Mouse (Mus musculus) intestine, embryonic 16.5 days (tissue): ENCODE measurements at regions not wholly inside any gene's neighbourhood (a gene's known extent, or its start where the extent isn't known, plus 50 kb on each side); places are given as distances from the start of the nearest gene placed in this dataset.
"Not testable (repeated sequence)": the region's sequence is repeated elsewhere in the genome, so short reads cannot be mapped to it uniquely, and the experiment has no call there.

ENCODE experiments used
- ATAC-seq: fragments of 200-750 bp; cut with Nextera tagmentation; 2 replicates; pipeline ENCODE4 v1.8.0; 2017; ENCODE audit warnings: moderate TSS enrichment, moderate library complexity
- H3K27ac ChIP-seq: fragments of 300-500 bp; sonication (generic); 2 replicates; pipeline ENCODE4 v1.5.1; 2014; ENCODE audit warnings: mild to moderate bottlenecking, low read length
- H3K27me3 ChIP-seq: fragments of 300-500 bp; sonication (generic); replicated peaks from 2 replicates; pipeline ENCODE4 v1.6.1; 2014; ENCODE audit warnings: low read length, control low read depth, mixed read lengths; ENCODE audit not compliant: control insufficient read depth, insufficient read depth
- H3K36me3 ChIP-seq: fragments of 300-500 bp; sonication (generic); 2 replicates; pipeline ENCODE4 v1.6.1; 2014; ENCODE audit warnings: low read length, control low read depth; ENCODE audit not compliant: control insufficient read depth, insufficient read depth
- H3K4me1 ChIP-seq: fragments of 300-500 bp; sonication (generic); 2 replicates; pipeline ENCODE4 v1.6.1; 2014; ENCODE audit warnings: low read length, control low read depth, mixed read lengths; ENCODE audit not compliant: control insufficient read depth, insufficient read depth
- H3K4me2 ChIP-seq: fragments of 300-500 bp; sonication (generic); 2 replicates; pipeline ENCODE4 v1.6.1; 2014; ENCODE audit warnings: low read depth, low read length, control low read depth
- H3K4me3 ChIP-seq: fragments of 300-500 bp; sonication (generic); 2 replicates; pipeline ENCODE4 v1.5.1; 2014; ENCODE audit warnings: mild to moderate bottlenecking, low read length
- H3K9ac ChIP-seq: fragments of 300-500 bp; sonication (generic); 2 replicates; pipeline ENCODE4 v1.6.1; 2014; ENCODE audit warnings: low read depth, low read length
- H3K9me3 ChIP-seq: fragments of 300-500 bp; sonication (generic); 2 replicates; pipeline ENCODE4 v1.6.1; 2016; ENCODE audit warnings: low read length, control low read depth; ENCODE audit not compliant: control insufficient read depth
- WGBS: fragments of 180-500 bp; shearing (Covaris S2); extraction: QIAGEN DNeasy Blood & Tissue Kit; methylation state at CpG from one replicate; pipeline ENCODE4 v1.1.7; 2014; 5-methylcytosine and 5-hydroxymethylcytosine counted together

- no peak for ATAC-seq
- Histone ChIP-seq H3K9ac (no peak overlapping the region), H3K4me2 (no peak overlapping the region), H3K36me3 (no peaks in the 10 kb centered on the region), H3K27ac (no peak overlapping the region), H3K4me3 (no peak overlapping the region), H3K9me3 (no peaks in the 10 kb centered on the region), H3K4me1 (no peaks in the 10 kb centered on the region), H3K27me3 (no peaks in the 10 kb centered on the region)
- WGBS: 78% methylated on average over 2 of the region's 2 CpGs
Measured at GRCm38 (mm10) chr10:111642683-111643082, 136.6 kb downstream of the Phlda1 start.

GRCm38 (mm10) chr10:111653773-111654172 is 147.7 kb downstream of the Phlda1 start:
- not testable (repeated sequence) for ATAC-seq, H3K9me3 ChIP-seq, H3K27me3 ChIP-seq, H3K36me3 ChIP-seq, H3K9ac ChIP-seq, H3K4me3 ChIP-seq, H3K27ac ChIP-seq, H3K4me1 ChIP-seq, H3K4me2 ChIP-seq
- WGBS: 55% methylated on average over 1 of the region's 2 CpGs

- Histone ChIP-seq H3K27me3 (no peaks in the 10 kb centered on the region), H3K4me2 (no peak overlapping the region), H3K36me3 (no peaks in the 10 kb centered on the region), H3K9me3 (0 out of 2 replicates have a peak, but pooled peaks cover 3% of the 10 kb centered on the region), H3K9ac (no peak overlapping the region), H3K4me3 (no peak overlapping the region), H3K4me1 (no peaks in the 10 kb centered on the region), H3K27ac (no peak overlapping the region)
- no peak for ATAC-seq
- WGBS: 80% methylated on average over 22 of the region's 22 CpGs
Measured at GRCm38 (mm10) chr10:111654364-111655226, 148.5 kb downstream of the Phlda1 start.

- no peak overlapping the region for H3K9ac ChIP-seq
- H3K4me3 ChIP-seq: no peak overlapping the region
- no peaks in the 10 kb centered on the region for H3K9me3 ChIP-seq
- no peaks in the 10 kb centered on the region for H3K36me3 ChIP-seq
- H3K27ac ChIP-seq: no peak overlapping the region
- ATAC-seq: no peak
- WGBS: 56% methylated on average over 9 of the region's 9 CpGs
- no peaks in the 10 kb centered on the region for H3K27me3 ChIP-seq
- no peaks in the 10 kb centered on the region for H3K4me1 ChIP-seq
- no peak overlapping the region for H3K4me2 ChIP-seq
Measured at GRCm38 (mm10) chr10:111658828-111659227, 152.7 kb downstream of the Phlda1 start.

- Histone ChIP-seq H3K9me3 (no peaks in the 10 kb centered on the region), H3K36me3 (no peaks in the 10 kb centered on the region), H3K27ac (no peak overlapping the region), H3K4me2 (no peak overlapping the region), H3K27me3 (no peaks in the 10 kb centered on the region), H3K9ac (no peak overlapping the region), H3K4me1 (no peaks in the 10 kb centered on the region), H3K4me3 (no peak overlapping the region)
- 82% methylated on average over 1 of the region's 1 CpGs for WGBS
- no peak for ATAC-seq
Measured at GRCm38 (mm10) chr10:111662665-111663064, 156.6 kb downstream of the Phlda1 start.

GRCm38 (mm10) chr10:111665834-111666233 is 159.7 kb downstream of the Phlda1 start:
- no peak for ATAC-seq
- no peak overlapping the region for H3K9ac ChIP-seq
- H3K9me3 ChIP-seq: no peaks in the 10 kb centered on the region
- no peak overlapping the region for H3K27ac ChIP-seq
- no peak overlapping the region for H3K4me3 ChIP-seq
- H3K27me3 ChIP-seq: no peaks in the 10 kb centered on the region
- H3K4me2 ChIP-seq: no peak overlapping the region
- H3K4me1 ChIP-seq: peaks cover 3% of the 10 kb centered on the region; the same call in 1 of the 2 replicates
- WGBS: 75% methylated on average over 14 of the region's 14 CpGs
- H3K36me3 ChIP-seq: no peaks in the 10 kb centered on the region

GRCm38 (mm10) chr10:111666963-111667362 is 160.9 kb downstream of the Phlda1 start:
- H3K9me3 ChIP-seq: no peaks in the 10 kb centered on the region

GRCm38 (mm10) chr10:111668639-111669038 is 162.6 kb downstream of the Phlda1 start:
- Histone ChIP-seq H3K27ac (no peak overlapping the region), H3K36me3 (no peaks in the 10 kb centered on the region), H3K4me2 (no peak overlapping the region), H3K4me1 (peaks cover 21% of the 10 kb centered on the region), H3K4me3 (no peak overlapping the region), H3K27me3 (no peaks in the 10 kb centered on the region), H3K9ac (no peak overlapping the region), H3K9me3 (no peaks in the 10 kb centered on the region)
- no peak for ATAC-seq
- 87% methylated on average over 1 of the region's 1 CpGs for WGBS

More at GRCm38 (mm10) chr10:111666963-111667362, 160.9 kb downstream of the Phlda1 start:
- peaks cover 5% of the 10 kb centered on the region; the same call in 1 of the 2 replicates for H3K4me1 ChIP-seq
- H3K27ac ChIP-seq: no peak overlapping the region
- no peaks in the 10 kb centered on the region for H3K27me3 ChIP-seq
- H3K36me3 ChIP-seq: no peaks in the 10 kb centered on the region
- no peak overlapping the region for H3K4me2 ChIP-seq
- no peak overlapping the region for H3K9ac ChIP-seq
- ATAC-seq: no peak
- 87% methylated on average over 13 of the region's 13 CpGs for WGBS
- no peak overlapping the region for H3K4me3 ChIP-seq

- Histone ChIP-seq H3K27ac (no peak overlapping the region), H3K36me3 (no peaks in the 10 kb centered on the region), H3K9ac (no peak overlapping the region), H3K4me3 (no peak overlapping the region), H3K4me2 (no peak overlapping the region), H3K4me1 (peaks cover 28% of the 10 kb centered on the region), H3K27me3 (no peaks in the 10 kb centered on the region), H3K9me3 (no peaks in the 10 kb centered on the region)
- no peak for ATAC-seq
- WGBS: 70% methylated on average over 6 of the region's 6 CpGs
Measured at GRCm38 (mm10) chr10:111669658-111670057, 163.6 kb downstream of the Phlda1 start.
